Mouse (Mus musculus): ENCODE results near the gene Ltbp2. TPM values are rescaled to one million over a fixed set of nuclear protein-coding genes. Genes with fewer than 3 reads are reported as not detected.
A peak's percentile ranks its signal among the peaks of the same experiment; 100 is the strongest.

Ltbp2 gene
- total RNA-seq, 2 experiments from 2014 or later: 1.4 to 2.0 TPM

- no peak for DNase-seq (ENCODE audit: extremely low spot score in 1 of 2, low spot score in 2 of 2)
- intact Hi-C loops (cut with DNase I): no loop called here
These were observed 28.9 kb downstream of the Ltbp2 start for GRCm38 (mm10) chr12:84847480-84847879.

- intact Hi-C loops (cut with DNase I): no loop called here
- DNase-seq (ENCODE audit: extremely low spot score in 1 of 2, low spot score in 2 of 2): no peak
These were observed 29.7 kb downstream of the Ltbp2 start for GRCm38 (mm10) chr12:84846594-84847014.

DNA sequence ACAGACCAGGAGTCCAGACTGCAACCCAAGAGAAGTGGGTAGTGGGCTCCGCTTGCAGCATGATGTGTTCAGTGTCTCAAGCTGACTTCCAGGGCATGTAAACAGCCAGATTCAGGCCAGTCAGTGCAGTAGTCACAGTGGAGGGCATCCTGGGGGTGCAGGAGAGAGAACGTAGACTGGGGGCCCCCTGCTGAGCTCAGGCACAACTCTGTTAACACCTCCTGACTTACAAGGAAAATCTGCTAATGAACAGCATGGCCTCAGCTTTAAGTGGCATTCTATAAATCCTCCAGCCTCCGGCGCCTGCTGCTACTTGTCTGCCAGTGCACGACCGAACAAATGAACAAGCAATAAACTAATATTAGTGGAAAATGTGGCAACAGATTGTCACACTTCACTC, 33.6 kb downstream of the Ltbp2 start:
- intact Hi-C loops (cut with DNase I): no loop called here

DNA sequence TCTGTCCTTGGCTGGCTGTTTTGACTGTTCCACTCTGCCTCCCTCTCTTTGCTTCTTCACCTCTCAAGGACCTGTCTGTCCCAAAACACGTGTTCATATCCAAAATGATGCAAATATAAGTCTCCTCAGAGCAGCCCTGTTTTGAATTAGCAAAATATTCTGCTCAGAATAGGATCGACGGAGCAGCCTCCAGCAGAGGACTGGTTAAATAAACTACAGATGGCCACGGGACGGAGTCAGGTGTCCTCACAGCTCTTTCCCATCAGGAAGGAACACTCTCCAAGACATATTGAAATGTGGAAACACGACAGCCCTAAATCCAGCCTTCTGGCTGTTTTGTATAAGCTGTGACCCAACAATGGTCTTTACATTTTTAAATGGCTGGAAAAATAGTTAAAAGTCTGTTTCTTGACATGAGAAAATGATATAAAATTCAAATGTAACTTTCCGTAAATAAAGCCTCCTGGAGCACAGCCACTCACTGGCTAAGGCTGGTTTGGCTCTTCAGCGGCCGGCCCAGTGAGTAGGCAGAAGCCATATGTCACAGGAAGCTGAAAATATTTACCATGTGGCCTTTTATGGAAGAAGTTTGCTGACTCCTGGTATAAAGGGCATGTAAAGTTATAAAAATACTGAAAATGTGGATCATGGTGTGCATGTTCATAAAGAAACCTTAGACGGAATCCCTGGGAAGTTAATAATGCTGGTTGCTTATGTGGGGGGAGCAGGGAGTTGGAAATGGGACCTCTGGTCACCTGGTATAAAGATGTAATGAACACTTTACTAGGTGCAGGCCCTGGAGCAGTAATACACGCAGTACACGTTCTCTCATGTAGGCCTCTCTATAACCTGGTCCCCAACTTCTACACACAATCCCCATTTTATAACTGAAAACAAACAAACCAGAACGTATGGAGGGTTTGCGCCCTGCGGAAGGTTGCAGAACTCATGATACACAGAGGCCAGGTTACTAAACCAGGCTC, 34.9 kb downstream of the Ltbp2 start:
- intact Hi-C loops (cut with DNase I): no loop called here
- DNase-seq (ENCODE audit: extremely low spot score in 1 of 2, low spot score in 2 of 2): peak in 1 of 2 experiments; percentile 45

More for the DNA sequence above, 33.6 kb downstream of the Ltbp2 start:
- no peak for DNase-seq (ENCODE audit: extremely low spot score in 1 of 2, low spot score in 2 of 2)

GRCm38 (mm10) chr12:84840734-84841133, 35.6 kb downstream of the Ltbp2 start:
- no peak for DNase-seq (ENCODE audit: extremely low spot score in 1 of 2, low spot score in 2 of 2)
- intact Hi-C loops (cut with DNase I): no loop called here

- DNase-seq (ENCODE audit: extremely low spot score in 1 of 2, low spot score in 2 of 2): no peak
- intact Hi-C loops (cut with DNase I): no loop called here
These were observed 36.4 kb downstream of the Ltbp2 start for GRCm38 (mm10) chr12:84839965-84840364.

DNA sequence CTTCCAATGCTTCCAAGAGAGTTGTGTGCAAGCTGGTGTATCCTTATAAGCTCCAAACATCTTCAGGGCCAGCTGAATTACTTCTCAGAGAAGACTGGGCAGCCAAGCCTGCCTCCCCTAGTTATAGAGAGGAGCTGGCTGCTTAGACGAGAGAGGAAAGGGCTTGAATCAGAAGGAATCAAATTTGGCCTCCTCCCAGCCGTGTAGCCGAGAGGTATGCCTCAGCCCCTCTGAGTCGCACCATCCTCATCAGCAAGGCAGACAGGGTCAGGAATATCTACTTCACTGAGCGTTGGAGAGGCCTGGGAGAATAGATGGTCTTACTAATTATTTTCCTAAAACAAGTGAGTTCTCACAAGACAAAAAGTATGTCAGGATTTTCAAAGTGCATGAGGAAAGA, 40.7 kb downstream of the Ltbp2 start:
- intact Hi-C loops (cut with DNase I): no loop called here
- DNase-seq (ENCODE audit: extremely low spot score in 1 of 2, low spot score in 2 of 2): no peak

DNA sequence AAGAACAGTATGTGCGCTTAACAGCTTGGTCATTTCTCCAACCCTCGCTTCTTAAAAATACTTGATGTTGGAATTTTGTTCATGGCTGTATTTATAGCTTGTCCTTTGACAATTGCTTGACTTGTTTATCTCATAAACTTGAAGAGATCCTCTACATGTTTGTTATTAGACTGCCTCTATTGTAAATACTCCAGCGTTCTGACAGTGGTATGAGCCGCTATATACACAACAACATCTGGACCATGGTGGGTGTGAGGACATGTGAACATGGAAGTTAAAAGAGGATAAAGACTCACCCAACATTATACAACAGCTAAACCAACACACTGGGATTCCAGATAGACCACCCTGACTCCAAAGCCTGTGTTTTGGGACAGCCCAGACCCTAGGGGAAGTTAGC, 41.6 kb downstream of the Ltbp2 start:
- no peak for DNase-seq (ENCODE audit: extremely low spot score in 1 of 2, low spot score in 2 of 2)

GRCm38 (mm10) chr12:84831648-84832047, 44.7 kb downstream of the Ltbp2 start:
- DNase-seq (ENCODE audit: extremely low spot score in 1 of 2, low spot score in 2 of 2): no peak
- intact Hi-C loops (cut with DNase I): no loop called here

More for the DNA sequence above, 41.6 kb downstream of the Ltbp2 start:
- intact Hi-C loops (cut with DNase I): no loop called here

DNA sequence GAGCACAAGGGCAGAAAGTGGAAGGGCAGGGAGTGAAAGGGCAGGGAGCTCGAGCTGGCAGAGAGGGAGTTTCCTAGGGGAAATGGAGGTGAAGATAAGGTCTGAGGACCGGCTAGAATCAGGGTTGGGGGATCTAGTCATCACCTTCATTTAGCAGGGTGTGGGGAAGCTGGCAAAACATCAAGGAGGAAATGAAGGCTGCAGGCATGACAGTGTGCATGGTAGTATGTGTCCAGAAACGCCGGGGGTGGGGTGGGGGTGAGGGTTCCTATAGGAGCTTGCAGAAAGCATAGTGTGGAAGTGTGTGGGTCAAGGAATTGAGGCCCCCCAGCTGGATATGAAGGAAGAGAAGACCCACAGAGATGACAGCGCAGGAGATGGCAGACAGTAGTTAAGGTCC, 45.2 kb downstream of the Ltbp2 start:
- DNase-seq (ENCODE audit: extremely low spot score in 1 of 2, low spot score in 2 of 2): no peak
- intact Hi-C loops (cut with DNase I): no loop called here

DNA sequence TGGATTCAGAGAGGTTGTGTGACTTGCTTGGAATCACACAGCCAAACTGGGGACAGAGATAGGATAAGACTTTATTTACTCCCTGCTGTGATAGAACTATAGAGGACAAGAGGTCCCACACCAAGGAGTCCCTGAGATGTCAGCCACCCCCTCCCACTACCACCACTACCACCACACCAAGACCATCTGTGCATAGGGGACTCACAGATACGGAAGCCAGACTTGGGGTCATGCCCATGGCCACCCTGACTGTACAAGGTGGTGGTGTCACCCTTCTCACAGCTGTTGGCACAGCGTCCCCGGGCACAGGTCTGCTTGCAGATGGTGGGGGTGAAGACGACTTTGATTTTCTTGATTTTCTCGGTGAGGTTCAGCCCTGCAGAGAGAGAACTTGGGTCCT, 45.9 kb downstream of the Ltbp2 start:
- DNase-seq (ENCODE audit: extremely low spot score in 1 of 2, low spot score in 2 of 2): no peak
- intact Hi-C loops (cut with DNase I): no loop called here

DNA sequence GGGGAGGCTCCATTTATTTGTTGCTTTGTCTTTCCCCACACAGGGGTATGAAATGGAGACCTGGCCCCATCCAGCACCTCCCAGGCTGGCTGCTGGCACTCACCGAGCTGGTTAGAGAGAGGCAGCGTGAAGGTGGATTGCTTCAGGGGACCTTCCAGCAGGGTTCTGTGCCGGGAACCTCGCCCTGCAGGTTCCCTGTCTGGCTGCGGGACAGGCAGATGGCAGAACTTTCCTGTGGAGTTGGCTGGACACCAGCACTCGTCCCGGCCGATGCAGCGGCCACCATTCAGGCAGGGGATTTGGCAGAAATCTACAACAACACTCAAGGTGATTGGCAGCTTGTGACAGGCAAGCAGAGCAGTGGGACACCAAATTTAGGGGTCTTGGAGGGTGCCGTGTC, 46.4 kb downstream of the Ltbp2 start:
- intact Hi-C loops (cut with DNase I): no loop called here
- no peak for DNase-seq (ENCODE audit: extremely low spot score in 1 of 2, low spot score in 2 of 2)

DNA sequence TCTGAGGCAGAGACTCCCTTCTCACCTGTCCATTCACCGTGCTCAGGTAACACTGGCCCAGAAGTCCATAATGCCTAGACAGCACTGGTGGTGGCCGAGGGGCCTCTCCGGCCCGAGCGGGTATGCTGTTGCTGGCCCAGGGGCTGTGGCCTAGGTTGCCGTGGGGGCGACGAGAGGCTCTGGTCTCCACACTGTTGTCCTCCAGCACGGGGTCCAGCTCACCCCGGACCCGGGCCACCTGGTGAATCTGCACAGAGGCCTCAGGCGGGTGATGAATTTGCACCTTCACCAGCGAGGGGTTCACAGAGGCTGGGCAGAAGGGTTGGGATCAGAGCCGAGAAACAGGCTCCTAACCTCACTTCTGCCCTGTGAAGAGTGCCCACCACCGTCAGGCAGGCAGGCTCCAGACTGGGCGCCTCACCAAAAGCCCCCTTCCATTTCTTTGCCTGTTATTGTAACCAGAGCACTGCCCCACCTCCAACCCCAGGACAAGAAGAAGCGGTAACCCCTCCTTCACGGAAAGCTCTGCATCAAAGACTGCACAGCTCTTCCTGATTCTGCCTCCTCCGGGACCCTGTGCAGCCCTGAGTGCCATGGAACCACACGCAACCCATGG, 47.1 kb downstream of the Ltbp2 start:
- DNase-seq (ENCODE audit: extremely low spot score in 1 of 2, low spot score in 2 of 2): no peak
- intact Hi-C loops (cut with DNase I): no loop called here

DNA sequence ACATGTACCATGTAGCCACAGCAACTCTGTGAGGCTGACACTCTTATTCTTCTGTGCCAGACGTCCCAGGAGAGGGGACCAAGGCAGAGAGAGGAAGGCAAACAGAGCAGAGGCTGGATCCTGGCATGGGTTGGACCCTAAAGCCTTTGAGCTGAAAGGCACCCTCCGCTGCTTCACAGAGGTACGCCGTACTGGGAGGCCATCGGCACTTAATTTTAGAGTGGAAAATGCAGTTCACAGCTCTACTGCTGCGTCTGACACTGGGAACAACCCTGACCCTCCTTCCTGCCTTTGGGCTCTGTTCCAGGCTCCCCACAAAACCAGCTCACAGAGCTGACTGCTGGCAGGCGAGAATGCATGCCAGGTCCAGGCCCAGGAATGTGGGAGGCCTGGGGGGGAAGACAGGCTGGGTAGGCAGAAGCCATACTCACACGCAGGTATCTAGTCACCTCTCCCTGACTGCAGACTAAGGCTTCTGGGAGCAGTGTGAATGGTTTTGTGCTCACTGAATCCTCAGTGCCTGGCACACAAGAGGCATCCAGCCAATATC, 48.9 kb downstream of the Ltbp2 start:
- no peak for DNase-seq (ENCODE audit: extremely low spot score in 1 of 2, low spot score in 2 of 2)
- intact Hi-C loops (cut with DNase I): no loop called here

- DNase-seq (ENCODE audit: extremely low spot score in 1 of 2, low spot score in 2 of 2): no peak
- intact Hi-C loops (cut with DNase I): no loop called here
These were observed 52.1 kb downstream of the Ltbp2 start for GRCm38 (mm10) chr12:84824203-84824602.

GRCm38 (mm10) chr12:84823601-84824000, 52.7 kb downstream of the Ltbp2 start:
- no peak for DNase-seq (ENCODE audit: extremely low spot score in 1 of 2, low spot score in 2 of 2)
- intact Hi-C loops (cut with DNase I): no loop called here

- DNase-seq (ENCODE audit: extremely low spot score in 1 of 2, low spot score in 2 of 2): peak in 1 of 2 experiments; percentile 70
- intact Hi-C loops (cut with DNase I): no loop called here
These were observed 56.8 kb downstream of the Ltbp2 start for GRCm38 (mm10) chr12:84819236-84820168.

DNA sequence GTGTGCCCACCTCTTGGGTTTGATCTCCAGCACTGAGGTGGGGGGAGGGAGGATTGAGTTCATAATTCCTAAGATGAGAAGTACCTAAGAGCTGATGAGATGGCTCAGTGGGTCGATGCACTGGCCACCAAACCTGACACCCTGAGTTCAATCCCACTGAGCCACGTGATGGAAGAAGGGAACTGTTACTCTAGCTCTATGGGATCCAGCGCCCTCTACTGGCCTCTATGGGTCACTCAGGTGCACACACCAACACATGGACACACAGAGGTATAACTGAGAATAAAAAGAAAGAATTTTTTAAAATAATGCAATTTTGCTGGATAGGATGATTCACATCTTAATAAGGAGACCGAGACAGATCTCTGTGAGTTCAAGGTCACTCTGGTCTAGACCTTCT, 57.8 kb downstream of the Ltbp2 start:
- intact Hi-C loops (cut with DNase I): no loop called here

More for the DNA sequence above, 57.8 kb downstream of the Ltbp2 start:
- no peak for DNase-seq (ENCODE audit: extremely low spot score in 1 of 2, low spot score in 2 of 2)
